Mouse (Mus musculus): ENCODE measurements around the gene Foxo1. TPM values are rescaled to one million over a fixed set of nuclear protein-coding genes. Genes with fewer than 3 reads are reported as not detected.

Gene Foxo1
- polyA plus RNA-seq, 1 experiment from 2014 or later: 2.3 TPM

DNA sequence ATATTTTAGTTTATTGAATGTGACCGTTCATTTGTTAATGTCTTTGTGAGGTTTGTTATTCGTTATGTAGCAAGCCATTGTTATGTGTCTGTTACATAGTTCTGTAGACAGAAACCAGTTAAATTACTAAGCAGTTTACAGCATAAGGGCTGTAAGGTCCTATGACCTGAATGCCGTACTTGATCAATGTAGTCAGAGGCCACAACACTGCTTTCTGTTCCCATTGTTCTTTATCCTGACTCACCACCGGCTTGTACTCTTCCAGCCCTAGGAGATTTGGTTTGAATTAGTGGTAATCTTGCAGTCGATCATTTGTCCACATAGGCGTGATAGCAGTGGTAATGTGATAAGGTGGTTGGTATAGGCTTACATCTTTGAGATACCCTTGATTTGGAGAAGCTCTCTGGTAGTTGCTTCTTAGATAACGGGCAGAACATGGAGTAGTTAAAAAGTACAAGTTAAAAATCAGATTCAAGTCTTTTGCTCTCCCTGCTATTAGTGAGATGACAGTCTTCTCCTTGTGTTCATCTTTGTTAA is 28.2 kb downstream of the Foxo1 start:
- Histone ChIP-seq H3K4me3 (ENCODE audit: low read length) (no peak overlapping the region), H3K9me3 (ENCODE audit: control insufficient read depth, low read length) (no peaks in the 10 kb centered on the region), H3K4me1 (ENCODE audit: control insufficient read depth, insufficient read depth, low read depth, low read length) (0 out of 2 replicates have a peak, but pooled peaks cover 2% of the 10 kb centered on the region), H3K4me2 (ENCODE audit: low read length) (no peak overlapping the region), H3K27me3 (replicated peaks; ENCODE audit: control insufficient read depth, insufficient read depth, low read length) (no peaks in the 10 kb centered on the region), H3K9ac (ENCODE audit: low read depth, low read length) (no peak overlapping the region), H3K27ac (ENCODE audit: low read depth, low read length) (no peak overlapping the region), H3K36me3 (ENCODE audit: control insufficient read depth, insufficient read depth, low read length) (no peaks in the 10 kb centered on the region)
- 81% methylated on average over 7 of the region's 7 CpGs for WGBS
- ATAC-seq: no peak

DNA sequence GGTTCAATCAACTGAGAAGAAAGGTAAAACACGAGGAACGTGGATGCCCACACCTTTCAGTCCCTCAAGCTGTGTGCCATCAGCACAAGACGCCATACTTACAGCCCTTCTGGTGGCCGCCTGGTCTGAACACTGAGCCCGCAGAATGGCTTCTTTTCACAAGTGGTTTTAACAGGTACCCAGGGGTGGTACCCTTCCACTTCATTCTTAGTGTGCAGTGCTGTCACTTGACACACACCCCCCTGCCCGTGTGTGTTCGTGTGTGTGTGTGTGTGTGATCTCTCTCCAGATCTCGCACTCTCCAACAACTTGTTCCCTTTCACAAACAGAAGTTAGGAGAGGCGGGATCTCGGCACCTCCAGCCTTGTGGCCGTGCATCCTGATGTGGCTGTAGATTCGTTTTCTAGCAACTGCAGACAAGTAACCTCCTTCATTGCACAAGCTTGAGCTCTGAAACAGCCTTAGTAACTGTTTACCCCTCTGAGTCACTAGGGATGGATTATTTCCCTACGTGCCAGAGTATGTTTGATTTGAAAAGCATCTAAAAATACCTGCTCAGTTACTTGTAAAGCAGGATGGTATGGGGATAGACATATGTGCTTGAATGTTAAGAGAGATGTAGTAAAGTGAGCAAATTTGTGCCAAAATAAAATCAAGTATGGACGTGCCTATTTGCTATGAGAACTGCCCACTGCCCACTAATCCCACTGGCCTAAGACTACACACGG is 29.3 kb downstream of the Foxo1 start:
- H3K9me3 ChIP-seq (ENCODE audit: control insufficient read depth, low read length): no peaks in the 10 kb centered on the region
- H3K4me2 ChIP-seq (ENCODE audit: low read length): no peak overlapping the region
- ATAC-seq: no peak
- H3K4me1 ChIP-seq (ENCODE audit: control insufficient read depth, insufficient read depth, low read depth, low read length): 0 out of 2 replicates have a peak, but pooled peaks cover 2% of the 10 kb centered on the region
- no peak overlapping the region for H3K4me3 ChIP-seq (ENCODE audit: low read length)
- H3K36me3 ChIP-seq (ENCODE audit: control insufficient read depth, insufficient read depth, low read length): no peaks in the 10 kb centered on the region
- no peak overlapping the region for H3K27ac ChIP-seq (ENCODE audit: low read depth, low read length)
- 85% methylated on average over 15 of the region's 15 CpGs for WGBS
- no peaks in the 10 kb centered on the region for H3K27me3 ChIP-seq (replicated peaks; ENCODE audit: control insufficient read depth, insufficient read depth, low read length)
- H3K9ac ChIP-seq (ENCODE audit: low read depth, low read length): no peak overlapping the region

DNA sequence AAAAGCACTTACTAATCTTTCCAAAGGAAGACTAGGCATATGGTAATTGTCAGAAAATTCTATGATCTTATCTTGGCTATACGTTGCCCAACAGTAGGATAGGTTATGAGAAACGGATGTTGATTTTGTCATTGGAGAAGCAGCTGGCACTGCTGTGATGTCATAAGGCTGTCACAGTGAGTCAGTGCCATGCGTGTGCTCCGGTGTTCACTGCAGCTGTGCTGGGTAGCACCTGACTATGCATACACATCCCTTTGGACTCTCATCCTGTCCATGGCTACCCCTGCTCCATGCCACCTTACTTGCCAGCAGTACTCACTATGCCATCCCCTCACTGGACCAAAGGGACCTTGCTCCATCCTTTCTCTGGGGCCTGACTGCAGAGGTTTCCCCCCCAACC is 30.5 kb downstream of the Foxo1 start:
- Histone ChIP-seq H3K4me1 (ENCODE audit: control insufficient read depth, insufficient read depth, low read depth, low read length) (no peaks in the 10 kb centered on the region), H3K9ac (ENCODE audit: low read depth, low read length) (no peak overlapping the region), H3K4me2 (ENCODE audit: low read length) (no peak overlapping the region), H3K27ac (ENCODE audit: low read depth, low read length) (no peak overlapping the region), H3K4me3 (ENCODE audit: low read length) (no peak overlapping the region), H3K9me3 (ENCODE audit: control insufficient read depth, low read length) (no peaks in the 10 kb centered on the region), H3K27me3 (replicated peaks; ENCODE audit: control insufficient read depth, insufficient read depth, low read length) (no peaks in the 10 kb centered on the region), H3K36me3 (ENCODE audit: control insufficient read depth, insufficient read depth, low read length) (no peaks in the 10 kb centered on the region)
- 89% methylated on average over 4 of the region's 4 CpGs for WGBS
- no peak for ATAC-seq

DNA sequence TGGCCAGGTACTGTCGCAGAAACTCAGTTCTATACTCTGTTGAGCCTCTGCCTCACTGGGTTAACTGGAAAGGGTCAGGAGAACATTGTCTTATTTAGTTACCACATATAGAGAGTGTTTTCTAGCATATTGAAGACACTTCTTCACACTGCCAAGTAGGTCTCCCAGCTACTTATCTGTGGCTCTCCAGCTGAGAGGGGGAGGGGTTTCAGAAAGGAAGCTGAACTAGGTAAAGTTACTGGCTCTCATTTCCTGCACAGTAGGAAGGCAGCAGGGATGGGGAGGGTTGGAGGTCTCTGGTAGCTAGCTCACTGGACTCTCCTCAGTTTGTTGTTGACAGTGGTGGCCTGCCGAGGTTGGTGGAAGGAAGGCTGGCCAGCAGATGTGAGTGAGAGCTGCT is 31.2 kb downstream of the Foxo1 start:
- H3K4me2 ChIP-seq (ENCODE audit: low read length): no peak overlapping the region
- no peaks in the 10 kb centered on the region for H3K4me1 ChIP-seq (ENCODE audit: control insufficient read depth, insufficient read depth, low read depth, low read length)
- H3K4me3 ChIP-seq (ENCODE audit: low read length): no peak overlapping the region
- no peak overlapping the region for H3K9ac ChIP-seq (ENCODE audit: low read depth, low read length)
- no peaks in the 10 kb centered on the region for H3K27me3 ChIP-seq (replicated peaks; ENCODE audit: control insufficient read depth, insufficient read depth, low read length)
- no peak for ATAC-seq
- H3K27ac ChIP-seq (ENCODE audit: low read depth, low read length): no peak overlapping the region
- no peaks in the 10 kb centered on the region for H3K9me3 ChIP-seq (ENCODE audit: control insufficient read depth, low read length)
- WGBS: 56% methylated on average over 2 of the region's 2 CpGs
- H3K36me3 ChIP-seq (ENCODE audit: control insufficient read depth, insufficient read depth, low read length): no peaks in the 10 kb centered on the region

DNA sequence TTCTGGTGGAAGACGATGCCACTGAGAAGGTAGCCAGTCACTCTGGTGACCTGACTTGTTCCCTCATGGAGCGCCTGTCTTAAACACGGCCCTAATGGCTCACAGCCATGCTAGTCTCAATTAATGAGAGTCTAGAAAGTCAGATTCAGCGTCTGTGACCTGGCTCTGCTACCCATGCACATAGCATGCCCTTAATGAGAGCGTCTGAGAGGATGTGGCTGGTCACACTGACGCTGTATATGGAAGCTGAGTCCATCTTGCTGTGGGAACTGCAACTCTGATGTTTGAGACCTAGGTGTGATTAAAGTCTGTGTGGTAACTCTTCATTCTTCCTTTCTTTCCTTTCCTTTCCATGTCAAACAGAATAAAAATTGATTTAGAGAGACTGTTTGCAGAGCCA is 32.4 kb downstream of the Foxo1 start:
- no peaks in the 10 kb centered on the region for H3K27me3 ChIP-seq (replicated peaks; ENCODE audit: control insufficient read depth, insufficient read depth, low read length)
- no peak overlapping the region for H3K4me3 ChIP-seq (ENCODE audit: low read length)
- no peak overlapping the region for H3K27ac ChIP-seq (ENCODE audit: low read depth, low read length)
- no peak overlapping the region for H3K9ac ChIP-seq (ENCODE audit: low read depth, low read length)
- WGBS: 77% methylated on average over 6 of the region's 6 CpGs
- no peaks in the 10 kb centered on the region for H3K9me3 ChIP-seq (ENCODE audit: control insufficient read depth, low read length)
- H3K4me2 ChIP-seq (ENCODE audit: low read length): no peak overlapping the region
- ATAC-seq: no peak
- H3K36me3 ChIP-seq (ENCODE audit: control insufficient read depth, insufficient read depth, low read length): no peaks in the 10 kb centered on the region
- no peaks in the 10 kb centered on the region for H3K4me1 ChIP-seq (ENCODE audit: control insufficient read depth, insufficient read depth, low read depth, low read length)

DNA sequence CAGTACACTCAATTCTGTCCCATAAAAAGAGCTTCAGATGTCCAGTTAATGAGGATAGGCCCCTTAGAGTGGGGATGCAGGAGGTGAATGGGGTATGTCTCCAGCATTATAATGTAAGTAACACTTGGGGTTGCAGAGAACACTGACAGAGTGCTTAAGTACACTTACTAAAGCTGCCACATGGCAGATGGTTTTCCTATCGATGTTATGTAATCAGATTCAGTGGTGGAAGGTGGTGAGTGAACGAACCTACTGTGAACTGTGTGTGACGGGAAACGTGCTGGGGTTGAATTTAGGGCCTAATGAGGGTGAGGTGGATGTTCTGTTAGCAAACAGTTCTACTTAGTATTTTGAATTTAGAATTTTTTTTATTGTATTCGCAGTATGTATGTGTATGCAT is 35.2 kb downstream of the Foxo1 start:
- H3K9me3 ChIP-seq (ENCODE audit: control insufficient read depth, low read length): no peaks in the 10 kb centered on the region
- H3K4me1 ChIP-seq (ENCODE audit: control insufficient read depth, insufficient read depth, low read depth, low read length): no peaks in the 10 kb centered on the region
- no peak overlapping the region for H3K4me2 ChIP-seq (ENCODE audit: low read length)
- H3K27me3 ChIP-seq (replicated peaks; ENCODE audit: control insufficient read depth, insufficient read depth, low read length): no peaks in the 10 kb centered on the region
- H3K36me3 ChIP-seq (ENCODE audit: control insufficient read depth, insufficient read depth, low read length): no peaks in the 10 kb centered on the region
- ATAC-seq: no peak
- H3K9ac ChIP-seq (ENCODE audit: low read depth, low read length): no peak overlapping the region
- 83% methylated on average over 5 of the region's 5 CpGs for WGBS
- H3K4me3 ChIP-seq (ENCODE audit: low read length): no peak overlapping the region
- H3K27ac ChIP-seq (ENCODE audit: low read depth, low read length): no peak overlapping the region

DNA sequence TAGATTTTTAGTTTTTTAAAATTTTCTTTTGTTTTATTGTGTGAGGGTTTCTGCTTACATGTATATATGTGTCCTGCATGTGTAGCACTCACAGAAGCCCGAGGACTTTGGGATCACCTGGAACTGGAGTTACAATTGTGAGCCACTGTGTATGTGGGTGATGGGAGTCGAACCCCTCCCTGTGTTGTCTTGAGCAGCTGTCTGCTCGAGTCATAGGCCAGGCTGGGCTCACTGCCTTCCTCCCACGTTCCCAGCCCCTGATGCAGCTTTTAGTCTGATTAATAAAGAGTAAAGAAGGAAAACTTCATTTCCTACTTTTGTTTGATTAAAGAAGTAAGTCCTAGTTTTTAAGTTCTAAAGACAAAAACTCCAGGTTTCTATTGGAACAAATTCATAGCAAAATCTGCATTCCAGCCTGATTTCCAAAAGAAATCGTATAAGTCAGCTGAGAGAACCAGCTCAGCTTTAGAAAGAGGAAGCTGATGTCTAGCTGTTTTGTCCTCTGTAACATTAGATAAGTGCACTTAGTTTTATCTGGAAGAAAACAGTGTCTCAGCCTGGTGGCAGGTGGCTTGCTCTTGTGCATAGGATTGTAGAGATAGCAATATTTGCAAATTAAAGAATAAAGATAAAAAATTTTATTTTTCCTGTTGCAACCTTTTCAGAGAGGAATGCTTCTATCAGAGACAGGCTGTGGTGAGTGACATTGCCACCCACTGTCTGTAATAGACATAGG is 40.6 kb downstream of the Foxo1 start:
- 64% methylated on average over 5 of the region's 5 CpGs for WGBS
- H3K4me3 ChIP-seq (ENCODE audit: low read length): no peak overlapping the region
- no peak overlapping the region for H3K9ac ChIP-seq (ENCODE audit: low read depth, low read length)
- H3K36me3 ChIP-seq (ENCODE audit: control insufficient read depth, insufficient read depth, low read length): no peaks in the 10 kb centered on the region
- H3K4me1 ChIP-seq (ENCODE audit: control insufficient read depth, insufficient read depth, low read depth, low read length): no peaks in the 10 kb centered on the region
- H3K27ac ChIP-seq (ENCODE audit: low read depth, low read length): no peak overlapping the region
- H3K27me3 ChIP-seq (replicated peaks; ENCODE audit: control insufficient read depth, insufficient read depth, low read length): no peaks in the 10 kb centered on the region
- ATAC-seq: no peak
- H3K4me2 ChIP-seq (ENCODE audit: low read length): no peak overlapping the region
- H3K9me3 ChIP-seq (ENCODE audit: control insufficient read depth, low read length): no peaks in the 10 kb centered on the region

DNA sequence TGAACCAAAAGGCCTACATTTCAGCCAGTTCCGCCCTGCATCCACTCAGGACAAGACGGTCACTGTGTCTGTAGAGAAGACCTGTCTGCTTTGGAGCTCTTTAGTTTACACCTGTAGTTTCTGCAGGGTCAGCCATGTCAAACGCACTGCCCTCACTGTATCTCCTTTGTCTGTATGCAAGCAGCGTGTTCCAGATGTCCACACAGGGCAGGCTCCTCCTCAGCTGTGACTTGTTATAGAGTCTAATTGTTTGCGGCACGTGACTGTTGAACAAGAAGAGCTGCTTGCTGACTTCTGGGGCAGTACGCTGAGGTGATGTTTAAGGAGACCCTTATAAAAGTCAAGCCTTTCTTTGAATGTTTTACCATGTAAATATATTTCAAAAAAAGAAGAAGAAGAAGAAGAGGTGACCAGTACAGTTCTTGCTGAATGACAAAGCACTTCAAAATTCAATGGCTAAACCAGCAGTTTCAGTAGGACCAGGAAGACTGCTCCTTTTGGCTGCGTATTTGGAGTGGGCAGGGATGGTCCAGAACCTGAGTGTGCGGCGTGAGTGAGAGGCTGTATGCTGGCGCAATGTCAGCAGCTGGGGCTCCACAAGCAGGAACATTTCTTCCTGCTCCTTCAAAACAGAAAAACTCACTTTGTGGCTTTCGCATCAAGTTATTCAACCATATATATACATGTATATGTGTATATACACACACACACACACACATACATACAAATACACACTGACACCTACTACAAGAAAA is 52.6 kb downstream of the Foxo1 start:
- H3K27me3 ChIP-seq (replicated peaks; ENCODE audit: control insufficient read depth, insufficient read depth, low read length): no peaks in the 10 kb centered on the region
- WGBS: 92% methylated on average over 12 of the region's 12 CpGs
- peaks cover 5% of the 10 kb centered on the region for H3K4me1 ChIP-seq (ENCODE audit: control insufficient read depth, insufficient read depth, low read depth, low read length)
- H3K36me3 ChIP-seq (ENCODE audit: control insufficient read depth, insufficient read depth, low read length): no peaks in the 10 kb centered on the region
- no peak overlapping the region for H3K4me3 ChIP-seq (ENCODE audit: low read length)
- H3K27ac ChIP-seq (ENCODE audit: low read depth, low read length): no peak overlapping the region
- ATAC-seq: no peak
- H3K4me2 ChIP-seq (ENCODE audit: low read length): no peak overlapping the region
- no peak overlapping the region for H3K9ac ChIP-seq (ENCODE audit: low read depth, low read length)
- no peaks in the 10 kb centered on the region for H3K9me3 ChIP-seq (ENCODE audit: control insufficient read depth, low read length)
